Mouse (Mus musculus) testis, postnatal 10 days (tissue): ENCODE measurements around the gene Adam17.
"Not testable (repeated sequence)": the region's sequence is repeated elsewhere in the genome, so short reads cannot be mapped to it uniquely, and the experiment has no call there.

Source experiments
- DNase-seq: peaks from one replicate; pipeline ENCODE4 v3.0.0; 2021; ENCODE audit warnings: low spot score

Adam17 gene

DNA sequence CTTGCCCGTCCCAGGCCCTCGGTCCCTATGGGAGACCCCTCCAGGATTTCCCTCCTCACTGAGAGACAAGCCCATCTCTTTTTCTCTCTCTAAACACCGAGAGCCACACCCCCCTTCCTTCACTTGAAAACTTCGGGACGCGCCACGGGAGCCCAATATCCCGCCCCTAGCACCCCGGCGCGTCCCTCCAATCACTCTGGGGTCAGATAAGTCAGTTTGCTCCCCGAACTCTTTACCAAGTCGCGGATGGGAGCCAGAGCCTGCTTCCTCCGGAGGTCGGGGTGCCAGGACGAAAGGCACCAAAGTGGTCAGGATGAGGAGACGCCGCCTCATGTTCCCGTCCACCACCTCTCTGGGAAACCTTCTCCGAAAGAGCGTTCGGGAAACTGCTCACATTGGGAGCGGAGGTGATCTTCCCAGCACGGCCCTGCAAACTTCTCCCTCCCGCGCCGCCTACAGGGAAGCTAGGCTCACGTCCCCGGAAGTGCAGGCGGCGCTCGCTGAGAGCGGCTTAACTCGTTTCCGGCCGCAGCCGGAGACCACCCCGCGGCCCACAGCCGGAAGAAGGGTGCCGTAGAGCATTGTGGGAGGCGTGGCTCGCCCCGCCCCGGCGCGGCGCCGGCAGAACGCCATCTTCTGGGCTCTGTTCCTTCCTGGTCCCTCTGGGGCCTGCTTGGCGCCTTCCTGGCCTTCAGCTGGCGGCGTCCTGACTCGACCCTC, at the start of gene Adam17:
Gene Adam17 (minus strand): TSS at position 533 of the 720 bp plus-strand sequence.
- DNase-seq, result peak; percentile 97

DNA sequence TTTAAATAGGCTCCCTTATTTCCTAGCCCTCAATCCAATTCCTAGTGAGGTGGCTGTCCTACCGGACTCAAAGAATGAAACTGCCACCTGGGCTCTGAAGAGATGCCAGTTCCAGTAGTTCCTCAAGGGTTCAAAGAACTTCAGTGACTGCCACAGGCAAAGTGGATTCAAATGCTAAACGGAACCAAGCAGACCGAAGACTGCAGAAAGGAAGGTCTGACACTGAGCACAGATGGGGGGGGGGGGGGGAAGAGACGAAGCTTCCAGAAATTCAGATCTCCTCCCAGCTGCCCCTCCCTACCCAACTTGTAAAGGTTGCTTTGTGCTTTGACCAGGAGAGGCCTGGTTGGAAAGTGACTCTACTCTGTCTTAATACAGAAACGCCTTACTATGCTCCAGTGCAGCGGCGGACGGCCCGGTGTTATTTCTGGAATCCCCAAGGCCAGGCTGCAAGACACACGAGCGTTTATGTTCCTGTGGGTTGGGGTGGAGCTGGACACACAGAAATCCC, 45.2 kb upstream of the Adam17 start:
- no peak for DNase-seq

DNA sequence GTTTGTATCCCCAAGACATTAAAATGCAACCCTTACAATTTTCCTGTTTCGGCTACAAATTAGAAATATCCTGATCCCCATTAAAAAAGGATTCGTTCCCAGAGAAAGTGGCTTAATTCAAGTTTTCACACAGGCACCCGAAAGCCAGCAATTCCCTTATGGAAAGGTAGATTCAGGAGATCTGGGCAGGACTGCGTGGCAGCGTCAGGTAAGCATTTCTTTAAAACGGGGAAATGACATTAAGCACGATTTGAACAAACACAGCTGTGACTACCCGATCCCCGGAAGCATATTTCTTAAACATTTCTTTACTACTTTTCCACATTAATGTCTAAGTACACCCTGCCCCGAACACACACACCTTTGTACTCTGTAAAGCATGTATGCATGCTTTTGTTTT, 44.7 kb upstream of the Adam17 start:
- no peak for DNase-seq

DNA sequence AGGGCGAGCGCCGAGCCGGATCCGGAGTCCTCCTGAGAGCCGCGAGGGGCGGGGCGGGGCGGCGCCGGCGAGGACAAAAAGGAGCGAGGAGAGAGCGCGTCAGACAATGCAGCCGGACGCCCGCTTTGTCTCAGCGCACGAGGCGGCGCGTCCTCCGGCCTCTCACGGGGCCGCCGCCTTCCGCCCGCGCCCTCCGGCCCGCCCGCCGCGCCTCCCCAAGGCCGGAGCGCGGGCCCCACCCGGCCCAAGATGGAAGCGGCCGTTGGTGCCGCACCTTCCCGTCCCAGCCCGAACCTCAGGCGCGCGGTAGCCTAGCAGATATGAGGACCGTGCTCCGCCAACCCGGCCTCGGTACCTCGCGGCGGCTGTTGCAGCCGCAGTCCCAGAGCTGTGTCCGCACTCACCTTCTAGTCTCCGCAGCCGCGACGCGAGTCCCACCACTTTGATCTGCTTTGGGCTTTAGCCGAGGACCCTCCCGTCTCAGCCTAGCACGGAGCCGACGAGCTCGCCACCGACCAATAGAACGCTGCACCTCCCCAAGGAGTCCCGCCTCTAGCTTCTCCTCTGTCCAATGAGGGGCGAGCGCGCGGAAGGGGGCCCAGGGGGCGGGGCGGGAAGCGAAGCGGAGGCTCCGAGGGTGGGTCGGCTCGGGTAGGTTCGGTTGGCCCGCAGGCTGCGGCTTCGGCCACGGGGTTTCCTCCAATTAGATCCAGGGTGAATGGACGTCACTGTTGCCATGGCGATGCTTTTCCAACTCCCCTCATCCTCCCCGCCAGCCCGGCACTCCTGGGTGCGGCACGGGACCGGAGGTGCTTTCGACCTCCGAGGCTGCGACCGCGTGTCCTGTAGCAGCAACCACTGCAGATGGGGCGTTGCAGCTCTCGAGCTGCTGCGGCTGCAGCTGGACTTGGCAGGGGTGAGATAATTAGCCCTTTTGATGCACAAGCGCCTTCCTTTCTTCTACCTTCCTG, 44.0 kb upstream of the Adam17 start, which contains the start of gene Ywhaq:
Gene Ywhaq (minus strand): TSS at position 538 of the 971 bp plus-strand sequence.
- peak; percentile 98 for DNase-seq

DNA sequence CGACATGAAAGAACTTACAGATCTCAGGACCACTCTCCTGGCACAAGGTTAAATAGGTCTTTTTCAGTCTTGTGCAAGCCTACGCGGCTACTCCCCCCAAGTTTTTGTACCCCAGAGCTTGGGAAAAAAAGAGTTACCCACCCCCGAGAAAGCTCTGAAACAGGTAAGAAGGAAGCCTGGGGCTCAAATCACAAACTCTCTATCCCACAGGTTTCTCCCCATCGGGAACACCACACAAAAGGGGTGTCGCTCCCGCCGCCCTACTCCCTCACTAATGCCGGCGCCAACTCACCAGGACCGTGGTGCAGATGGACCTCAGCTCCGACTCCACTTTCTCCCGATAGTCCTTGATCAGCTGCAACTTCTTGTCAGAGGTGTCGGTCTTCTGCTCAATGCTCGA, 43.1 kb upstream of the Adam17 start:
- DNase-seq, result no peak

DNA sequence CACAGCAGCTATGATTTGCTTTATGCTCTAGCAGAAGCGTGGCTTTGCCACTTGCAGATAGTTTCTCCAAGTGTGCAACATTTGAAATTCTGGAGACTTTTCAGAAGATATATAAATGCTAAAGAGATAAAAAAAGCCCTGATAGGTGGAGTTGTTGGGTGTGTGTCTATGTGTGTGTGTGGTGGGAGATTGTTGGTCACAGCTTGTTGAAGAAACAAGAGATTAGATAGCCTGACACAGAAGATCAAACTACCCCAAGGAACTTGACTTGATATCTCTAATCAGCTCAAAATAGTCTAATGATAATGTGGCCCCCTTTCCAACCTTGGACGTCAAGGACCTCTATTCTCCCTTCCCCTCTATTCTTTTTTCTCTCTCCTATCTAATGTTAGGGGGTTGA, 37.2 kb upstream of the Adam17 start:
- DNase-seq, result no peak

DNA sequence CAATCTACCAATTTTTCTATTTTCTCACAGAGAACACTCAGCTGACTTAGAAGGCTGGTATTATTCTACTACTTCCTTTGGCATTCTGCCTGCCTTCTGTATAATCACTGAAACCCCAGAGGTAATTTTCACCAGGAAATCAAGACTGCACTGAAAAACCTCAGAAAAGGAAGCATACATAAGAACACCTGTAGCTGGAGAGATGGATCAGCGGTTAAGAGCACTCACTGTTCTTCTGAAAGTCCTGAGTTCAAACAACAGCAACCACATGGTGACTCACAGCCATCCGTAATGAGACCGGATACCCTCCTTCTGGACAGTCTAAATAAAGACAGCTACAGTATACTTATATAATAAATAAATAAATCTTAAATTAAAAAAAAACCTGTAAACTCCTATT, 36.2 kb upstream of the Adam17 start:
- no peak for DNase-seq

DNA sequence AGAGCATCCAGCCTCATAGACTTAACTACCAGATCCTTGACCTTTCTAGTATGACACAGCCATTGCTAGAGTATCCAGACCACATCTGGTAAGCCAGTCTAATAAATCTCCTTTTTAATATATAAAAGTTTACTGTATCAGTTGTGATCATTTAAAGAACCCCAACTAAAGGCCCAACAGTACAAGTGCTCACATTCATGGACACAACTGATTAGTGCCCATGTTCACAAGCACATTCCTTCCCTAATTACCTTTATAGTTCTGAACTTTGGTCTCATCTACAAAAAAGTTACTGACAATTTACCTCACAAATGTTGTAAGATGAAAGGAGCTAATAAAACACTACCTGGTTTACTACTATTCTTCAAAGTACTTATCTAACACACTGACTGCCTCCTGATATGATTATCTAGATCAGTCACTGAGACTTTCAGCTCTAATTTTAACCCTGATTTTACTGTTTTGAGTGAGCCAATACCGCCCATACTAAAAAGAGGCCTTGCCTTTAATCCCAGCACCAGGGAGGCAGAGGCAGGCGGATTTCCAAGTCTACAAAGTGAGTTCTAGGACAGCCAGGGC, 35.4 kb upstream of the Adam17 start:
- DNase-seq, result no peak

DNA sequence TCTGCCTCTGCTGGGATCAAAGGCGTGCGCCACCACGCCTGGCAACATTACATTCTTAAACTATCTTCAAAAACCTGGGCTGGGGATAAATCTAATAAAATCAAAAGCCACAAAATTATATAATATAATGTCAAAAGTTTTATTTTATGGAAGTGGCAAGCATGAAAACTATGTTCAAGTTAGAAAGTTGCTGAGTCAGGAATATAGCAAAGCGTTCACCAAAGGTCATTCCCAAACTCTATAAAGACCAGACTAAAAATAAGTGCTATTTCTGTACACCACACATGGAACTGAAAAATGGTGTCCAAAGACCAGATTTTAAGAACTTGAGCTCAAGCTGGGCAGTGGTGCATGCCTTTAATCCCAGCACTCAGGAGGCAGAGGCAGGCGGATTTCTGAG, 29.3 kb upstream of the Adam17 start:
- DNase-seq, result no peak

DNA sequence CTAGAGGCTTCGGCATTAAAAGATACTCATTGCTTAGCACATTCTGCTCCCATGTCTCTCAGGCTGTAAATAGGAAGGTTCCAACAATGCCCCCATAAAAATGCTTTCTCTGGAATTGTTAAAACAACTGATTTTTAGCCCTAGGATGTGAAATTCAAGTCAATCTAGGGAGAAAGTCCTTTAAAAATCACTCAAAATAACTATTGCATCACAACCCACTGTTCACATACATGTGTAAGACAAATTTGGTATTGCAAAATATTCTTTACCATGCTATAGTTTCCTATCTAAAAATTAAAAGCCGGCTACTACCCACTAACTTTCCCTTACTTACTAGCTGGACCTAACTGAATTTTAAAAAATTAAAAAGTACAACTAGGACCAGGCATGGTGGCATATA, 12.8 kb upstream of the Adam17 start:
- no peak for DNase-seq

DNA sequence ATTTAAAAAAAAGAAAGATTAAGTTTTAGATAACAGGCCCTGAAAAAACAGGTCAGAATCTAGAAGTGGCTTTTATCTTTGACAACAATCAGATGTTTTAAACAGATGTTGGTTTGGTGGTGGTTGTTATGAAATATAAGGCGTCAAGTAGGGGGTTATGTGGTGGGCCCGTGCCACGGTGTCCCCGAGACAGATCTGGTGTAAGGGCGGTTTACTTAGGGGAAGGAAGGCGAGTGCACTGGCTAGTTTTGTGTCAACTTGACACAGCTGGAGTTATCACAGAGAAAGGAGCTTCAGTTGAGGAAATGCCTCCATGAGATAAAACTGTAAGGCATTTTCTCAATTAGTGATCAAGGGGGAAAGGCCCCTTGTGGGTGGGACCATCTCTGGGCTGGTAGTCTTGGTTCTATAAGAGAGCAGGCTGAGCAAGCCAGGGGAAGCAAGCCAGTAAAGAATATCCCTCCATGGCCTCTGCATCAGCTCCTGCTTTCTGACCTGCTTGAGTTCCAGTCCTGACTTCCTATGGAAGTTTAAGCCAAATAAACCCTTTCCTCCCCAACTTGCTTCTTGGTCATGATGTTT, 5.4 kb upstream of the Adam17 start:
- not testable (repeated sequence) for DNase-seq

DNA sequence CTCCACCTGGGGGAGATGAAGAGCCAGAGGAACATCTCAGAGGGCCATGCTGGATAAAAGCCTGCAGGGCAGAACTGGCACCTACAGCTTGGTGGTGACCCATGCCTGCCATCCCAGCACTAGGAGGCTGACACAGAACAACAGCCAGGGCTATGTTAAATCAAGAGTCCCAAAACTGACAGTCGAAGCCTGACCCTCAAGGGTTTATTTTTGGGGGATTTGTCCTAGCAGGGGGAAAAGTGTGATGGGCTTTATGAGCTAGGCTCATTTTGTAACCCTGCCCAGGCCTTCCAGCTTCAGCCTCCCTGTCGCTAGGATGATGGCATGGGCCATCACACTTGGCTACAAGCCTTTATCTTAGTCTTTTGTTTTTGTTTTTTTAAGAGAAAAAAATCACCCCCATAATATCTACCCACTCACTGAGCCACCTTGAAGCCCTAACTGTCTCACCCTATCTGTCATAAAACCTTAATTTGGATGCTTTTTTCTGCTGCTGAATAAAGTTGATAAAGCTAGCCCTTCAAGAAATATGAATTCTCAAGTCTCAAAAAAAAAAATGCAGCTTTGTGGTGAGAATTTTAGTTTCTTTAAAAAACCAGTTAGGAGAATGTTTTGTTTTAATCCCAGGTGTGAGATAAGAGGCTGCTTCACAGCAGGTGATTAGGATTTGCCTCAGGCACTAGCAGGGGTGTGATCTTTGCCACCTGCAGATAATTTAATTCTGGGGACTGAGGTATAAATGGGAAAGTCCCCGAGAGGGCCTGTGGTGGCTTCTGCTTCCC, 2.1 kb upstream of the Adam17 start:
- no peak for DNase-seq

DNA sequence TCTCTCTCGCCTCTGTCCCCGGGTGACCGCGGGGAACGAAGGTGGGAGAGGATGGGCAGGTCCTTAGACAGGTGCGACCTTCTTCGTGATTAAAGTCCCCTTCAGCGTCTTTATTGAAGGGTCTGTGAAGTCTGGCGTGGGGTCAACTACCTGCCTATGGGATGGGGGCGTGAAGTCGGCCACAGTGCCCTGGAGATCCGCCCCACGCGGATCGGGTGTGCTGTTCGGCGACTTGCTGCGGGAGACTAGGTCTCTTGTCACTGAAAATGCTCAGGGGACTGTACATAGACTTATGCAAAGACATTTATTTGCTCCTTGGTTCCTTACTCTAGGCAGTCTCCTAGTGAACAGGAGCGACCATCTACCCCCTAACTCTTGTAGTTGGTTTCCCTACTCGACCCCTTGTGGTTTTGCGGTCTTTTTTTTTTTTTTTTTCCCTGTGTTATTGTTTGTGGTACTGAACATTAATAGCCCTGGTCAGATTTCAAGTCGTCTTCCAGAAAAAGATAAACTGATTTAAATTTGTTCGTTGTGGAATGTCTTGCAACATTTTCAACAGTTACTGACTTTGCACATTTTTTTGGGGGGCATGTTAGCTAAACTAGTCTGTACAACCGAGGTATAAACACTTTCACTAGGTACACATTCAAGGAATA, 516 bp upstream of the Adam17 start:
- no peak for DNase-seq

DNA sequence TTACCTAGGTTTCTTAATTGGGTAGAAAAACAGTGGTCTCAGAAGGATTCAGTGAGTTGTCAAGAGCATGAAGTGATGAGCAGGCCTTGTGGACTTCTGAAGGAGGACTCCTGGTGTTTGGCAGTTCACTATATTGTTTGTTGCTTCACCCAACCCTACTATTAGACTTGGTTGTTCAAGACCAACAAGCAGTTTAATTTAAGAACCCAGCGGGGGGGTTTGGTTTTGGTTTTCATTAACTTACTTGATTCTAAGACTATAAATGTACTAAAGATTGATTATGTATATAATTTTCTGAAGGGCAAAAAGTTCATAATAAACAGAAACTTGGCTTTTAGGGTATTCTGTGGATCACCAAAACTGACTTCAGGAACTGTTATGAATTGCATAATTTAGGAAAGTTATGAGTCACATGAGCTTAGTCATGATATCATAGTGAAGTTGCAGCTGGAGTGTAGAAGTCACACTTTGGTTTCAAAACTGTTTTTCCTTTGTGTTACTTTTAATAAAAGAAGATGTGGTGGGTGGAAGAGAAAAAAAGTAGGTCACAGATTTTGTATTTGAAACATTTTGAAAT, 3.3 kb downstream of the Adam17 start:
- DNase-seq, result no peak

DNA sequence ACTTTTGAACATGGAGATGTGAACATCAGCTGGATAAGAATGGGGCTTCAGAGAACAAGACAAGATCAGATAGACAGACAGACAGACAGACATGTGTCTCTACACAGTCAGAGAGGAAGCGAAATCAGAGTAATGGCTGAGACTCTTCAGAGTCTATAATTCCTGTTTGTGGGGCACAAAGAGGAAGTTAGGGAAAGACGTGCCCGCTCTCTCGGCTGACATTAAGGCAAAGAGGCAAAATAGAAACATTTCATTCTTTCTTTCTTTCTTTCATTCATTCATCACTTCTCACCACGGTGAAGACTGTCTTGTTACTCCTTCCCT, 4.4 kb downstream of the Adam17 start:
- DNase-seq, result no peak

DNA sequence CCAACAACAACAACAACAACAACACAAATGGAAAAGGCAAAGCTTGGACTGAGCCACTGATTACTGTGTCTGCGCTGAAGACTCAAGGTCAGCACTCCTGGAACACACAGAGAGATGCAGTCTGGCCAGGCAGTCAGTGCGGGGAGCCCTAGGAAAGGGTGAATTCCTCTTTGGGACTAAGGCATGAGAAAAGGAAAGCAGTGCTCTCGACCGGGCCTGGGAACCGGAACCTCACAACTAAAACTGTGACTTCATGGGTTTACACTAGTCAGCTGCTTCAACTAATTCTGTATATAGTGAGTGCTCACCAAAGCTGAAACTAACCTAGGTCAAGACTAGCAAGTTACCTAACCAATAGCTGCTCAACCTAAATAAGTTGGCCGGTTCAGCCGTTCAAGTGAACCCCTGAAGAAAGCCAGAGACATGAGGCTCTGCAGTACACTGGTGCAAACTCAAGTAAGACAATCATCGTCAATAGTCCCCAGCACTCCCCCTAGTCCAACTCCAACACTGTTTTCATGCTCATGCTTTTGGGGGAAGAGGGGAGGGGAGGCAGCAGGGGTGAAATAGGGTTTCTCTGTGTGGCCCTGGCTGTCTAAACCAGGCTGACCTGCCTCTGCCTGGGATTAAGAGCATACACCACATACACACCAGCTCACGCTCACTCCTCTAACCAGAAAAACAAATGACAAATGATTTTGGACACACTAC, 4.9 kb downstream of the Adam17 start:
- DNase-seq, result no peak

DNA sequence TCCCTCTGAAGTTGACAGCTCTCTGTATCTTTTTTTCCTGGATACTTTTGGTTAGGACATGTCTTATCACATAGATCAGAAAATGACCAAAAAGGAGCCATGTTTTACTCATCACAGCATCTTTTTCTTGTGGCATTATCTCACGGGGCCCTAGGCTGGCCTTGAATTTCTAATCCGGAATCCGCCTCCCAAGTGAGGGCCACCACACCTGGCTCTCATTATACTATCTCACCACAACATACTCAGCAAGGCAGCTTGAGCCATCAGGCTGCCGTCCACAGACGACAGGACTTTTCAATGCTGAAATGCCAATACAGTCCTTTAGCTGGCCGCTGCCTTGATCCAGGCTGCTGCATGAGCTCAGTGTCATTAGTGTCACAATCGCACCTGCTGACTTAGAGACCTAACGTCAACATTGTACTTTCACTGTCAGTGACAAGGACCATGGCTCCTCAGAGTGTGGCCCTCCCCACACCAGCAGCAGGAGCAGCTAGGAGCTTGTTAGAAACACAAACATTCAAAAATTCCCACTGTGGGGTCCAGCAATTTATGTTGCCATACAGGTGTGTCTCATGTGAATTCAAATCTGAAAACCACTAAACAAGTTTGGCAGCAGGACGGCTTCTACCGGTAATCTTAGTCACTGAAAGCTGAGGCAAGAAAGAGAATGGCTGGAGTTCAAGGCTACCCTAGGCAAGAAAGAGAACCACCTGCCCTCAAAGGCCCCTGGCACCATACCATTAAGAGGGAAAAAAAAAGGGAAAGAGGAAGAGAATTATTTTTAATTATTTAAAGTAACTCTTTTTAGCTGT, 8.6 kb downstream of the Adam17 start:
- DNase-seq, result no peak

DNA sequence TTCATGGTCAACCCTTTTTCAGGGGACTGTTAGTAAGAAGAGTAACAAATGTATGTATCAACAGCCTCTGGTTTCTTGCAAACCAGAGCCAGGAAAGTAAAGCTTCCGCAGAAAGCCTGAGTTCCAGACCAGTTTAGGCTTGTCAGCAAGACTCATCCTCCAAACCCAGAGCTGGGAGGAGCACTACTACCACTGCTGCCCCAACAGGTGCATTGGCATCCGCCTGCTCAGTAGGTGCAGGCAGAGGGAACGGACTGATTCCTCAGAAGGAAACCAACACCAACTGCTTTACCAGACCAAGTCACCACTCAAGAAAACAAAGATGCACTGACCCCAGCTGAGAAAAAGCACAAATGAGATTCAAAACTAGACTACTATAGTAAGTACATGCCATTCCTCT, 10.2 kb downstream of the Adam17 start:
- no peak for DNase-seq

DNA sequence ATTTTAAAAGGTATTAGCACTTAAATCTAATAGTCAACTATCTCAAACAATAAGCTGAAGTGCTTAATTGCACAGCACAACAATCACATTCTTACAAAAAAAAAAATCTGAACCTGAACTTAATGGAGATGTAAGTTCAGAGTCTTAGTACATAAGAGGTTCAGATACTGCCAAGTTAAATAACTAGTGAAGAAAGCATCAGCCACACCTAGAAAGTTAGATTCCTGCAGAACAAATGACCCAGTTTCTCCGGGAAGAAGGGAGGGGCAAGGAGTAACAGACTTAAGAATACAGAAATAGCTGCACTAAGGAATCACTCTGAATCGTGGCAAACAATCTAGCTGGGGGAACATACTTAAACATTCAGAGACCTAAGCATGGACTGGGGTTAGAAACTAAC, 10.7 kb downstream of the Adam17 start:
- no peak for DNase-seq
